8 mouse cellular contexts compared by ENCODE assay signal in the genomic region with DNA sequence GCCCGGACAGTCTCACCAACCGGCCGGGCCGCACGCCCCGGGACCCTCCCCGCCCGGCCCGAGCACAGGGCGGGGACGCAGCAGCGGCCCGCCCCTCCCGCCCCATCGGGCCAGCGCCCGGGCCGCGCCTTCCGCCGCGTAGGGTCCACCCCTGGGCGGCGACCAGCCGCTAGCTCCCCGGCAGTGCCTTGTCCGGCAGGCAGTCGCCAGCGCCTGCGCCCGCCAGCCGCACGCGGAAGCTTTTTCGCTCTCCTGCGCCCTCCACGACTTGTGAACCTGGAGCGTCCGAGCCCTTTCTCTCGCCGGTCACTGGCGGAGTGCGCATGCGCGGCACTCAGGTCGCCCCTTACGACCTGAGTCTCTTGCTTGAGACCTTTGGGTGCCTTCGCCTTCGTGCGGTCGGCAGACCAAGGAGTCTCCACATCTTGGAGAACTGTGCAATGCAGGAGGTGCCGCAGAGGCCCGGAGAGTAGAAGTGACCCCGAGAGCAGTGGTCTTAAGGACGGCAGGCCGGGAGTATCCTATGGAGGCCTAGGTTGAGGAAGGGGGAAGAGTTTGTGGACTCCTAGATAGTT. TPM values are rescaled to one million over a fixed set of nuclear protein-coding genes. Genes with fewer than 3 reads are reported as not detected.
DNase-seq lines count a peak whose midpoint lies in the region; ATAC-seq lines count a peak whose summit lies in the region.

A gene (minus strand): TSS at position 297 of the 575 bp plus-strand sequence.

- H3K4me2 ChIP-seq in hindbrain, embryonic 13.5 days = peak within 1 kb of the TSS; percentile 92

- no peaks in the 10 kb centered on the region for H3K27me3 ChIP-seq in hindbrain, embryonic 13.5 days

- no peaks in the 10 kb centered on the region for H3K9me3 ChIP-seq in hindbrain, embryonic 13.5 days

- ATAC-seq in hindbrain, embryonic 13.5 days (ENCODE audit: low FRiP score) = peak; percentile 89

- H3K9ac ChIP-seq in hindbrain, embryonic 13.5 days = peak within 1 kb of the TSS; percentile 86

- DNase-seq in R1 (ENCODE audit: low read depth, low spot score) = peak; percentile 90
- peak; percentile 89 to 92 for DNase-seq in cerebellum, postnatal 25 days
- DNase-seq in frontal cortex, postnatal 25 days (ENCODE audit: low spot score in 2 of 2) = peak; percentile 69 to 73
- DNase-seq in layer of hippocampus, postnatal 14 days (ENCODE audit: low spot score in 2 of 2) = peak; percentile 76 to 79
- peak; percentile 94 for DNase-seq in lung, postnatal 10 days
- peak; percentile 82 for DNase-seq in ovary, postnatal 14 days (ENCODE audit: low spot score)
- peak; percentile 66 for DNase-seq in thymus, postnatal 14 days

- under 1% methylated on average over 50 of the region's 56 CpGs for WGBS in hindbrain, embryonic 13.5 days

- H3K4me3 ChIP-seq in hindbrain, embryonic 13.5 days = peak within 1 kb of the TSS; percentile 82

- peaks cover 27% of the 10 kb centered on the region for H3K4me1 ChIP-seq in hindbrain, embryonic 13.5 days (replicated peaks)

- H3K36me3 ChIP-seq in hindbrain, embryonic 13.5 days = no peaks in the 10 kb centered on the region

- peak within 1 kb of the TSS; percentile 79 for H3K27ac ChIP-seq in hindbrain, embryonic 13.5 days

RNA-seq across cellular contexts. Expression of the gene that starts here (rescaled TPM):
- 11.8 and 12.0 TPM in 2 replicates for polyA plus RNA-seq in hindbrain, embryonic 13.5 days (2015; fragmentation: Nextera tagmentation; extraction: Ambion mirVana)
- total RNA-seq in layer of hippocampus, postnatal 14 days (2021) = 10 to 100 TPM; 18.3 to 19.1 TPM

Comparison
In these comparisons a context has a peak if more than half of its experiments do, and no peak if none do; other contexts are left out.
1. Peak in every context shown above with its lines: DNase-seq, ATAC-seq, H3K4me3 ChIP-seq and H3K27ac ChIP-seq.